Mouse (Mus musculus): ENCODE results near the gene Aim2. TPM values are rescaled to one million over a fixed set of nuclear protein-coding genes. Genes with fewer than 3 reads are reported as not detected.

Gene Aim2
- polyA plus RNA-seq, 1 experiment from 2014 or later = 3.9 TPM

DNA sequence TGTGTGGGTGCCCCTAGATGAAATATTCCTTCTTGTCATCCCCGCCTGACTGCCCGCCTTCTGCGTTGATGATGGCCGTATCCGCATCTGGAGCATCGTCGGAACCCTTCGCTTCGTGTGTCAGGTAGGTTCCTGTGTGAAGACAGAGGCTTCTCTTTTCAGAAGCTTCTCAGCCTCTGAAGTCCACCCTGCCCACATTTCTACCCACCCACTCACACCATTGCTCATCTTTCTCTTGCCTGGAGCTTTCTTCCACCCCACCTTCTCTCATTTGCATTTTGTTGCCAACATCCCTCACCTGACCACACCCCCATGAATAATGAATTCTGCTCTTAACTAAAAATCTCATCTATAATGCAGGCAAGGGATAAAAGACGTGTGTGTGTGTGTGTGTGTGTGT is 13.7 kb upstream of the Aim2 start:
- Histone ChIP-seq H3K9me3 (ENCODE audit: control insufficient read depth, low read length) (no peaks in the 10 kb centered on the region), H3K4me1 (replicated peaks; ENCODE audit: control insufficient read depth, insufficient read depth, low read length) (no peaks in the 10 kb centered on the region), H3K36me3 (ENCODE audit: control insufficient read depth, insufficient read depth, low read length) (no peaks in the 10 kb centered on the region), H3K4me2 (ENCODE audit: low read length) (no peak overlapping the region), H3K27ac (ENCODE audit: low read depth) (no peak overlapping the region), H3K4me3 (ENCODE audit: low read depth, low read length) (no peak overlapping the region), H3K9ac (ENCODE audit: low read length) (no peak overlapping the region), H3K27me3 (replicated peaks; ENCODE audit: control insufficient read depth, insufficient read depth, low read length) (no peaks in the 10 kb centered on the region)
- no peak for DNase-seq (ENCODE audit: low spot score)
- 90% methylated on average over 10 of the region's 10 CpGs for WGBS
- no peak for ATAC-seq (replicated peaks; ENCODE audit: low FRiP score, low TSS enrichment, low read depth)

DNA sequence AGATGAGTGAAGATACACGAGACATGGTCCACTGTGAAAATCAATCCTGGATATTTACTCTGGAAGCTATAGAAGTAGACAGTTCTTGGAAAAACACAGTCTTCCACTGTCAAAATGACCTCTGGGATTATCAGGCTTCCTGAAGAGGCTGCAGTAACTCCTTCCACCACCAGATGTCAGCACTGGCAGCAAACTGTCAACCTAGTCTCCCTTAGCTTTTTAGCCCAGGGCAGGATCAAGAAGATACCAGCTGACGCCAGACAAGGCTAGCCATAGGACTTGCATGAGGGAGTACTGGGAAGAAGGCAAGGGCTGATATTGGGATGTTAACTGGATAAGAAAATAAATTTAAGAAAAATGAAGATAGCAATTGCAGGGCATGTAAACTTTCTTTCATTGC is 11.1 kb upstream of the Aim2 start:
- H3K36me3 ChIP-seq (ENCODE audit: control insufficient read depth, insufficient read depth, low read length) = no peaks in the 10 kb centered on the region
- H3K4me1 ChIP-seq (replicated peaks; ENCODE audit: control insufficient read depth, insufficient read depth, low read length) = no peaks in the 10 kb centered on the region
- no peak overlapping the region for H3K9ac ChIP-seq (ENCODE audit: low read length)
- H3K9me3 ChIP-seq (ENCODE audit: control insufficient read depth, low read length) = no peaks in the 10 kb centered on the region
- ATAC-seq (replicated peaks; ENCODE audit: low FRiP score, low TSS enrichment, low read depth) = peak; percentile 32; the same call in 1 of the 2 replicates
- WGBS = 10% methylated on average over 2 of the region's 2 CpGs
- H3K27me3 ChIP-seq (replicated peaks; ENCODE audit: control insufficient read depth, insufficient read depth, low read length) = no peaks in the 10 kb centered on the region
- H3K27ac ChIP-seq (ENCODE audit: low read depth) = no peak overlapping the region
- H3K4me3 ChIP-seq (ENCODE audit: low read depth, low read length) = no peak overlapping the region
- peak; percentile 81 for DNase-seq (ENCODE audit: low spot score)
- H3K4me2 ChIP-seq (ENCODE audit: low read length) = no peak overlapping the region

DNA sequence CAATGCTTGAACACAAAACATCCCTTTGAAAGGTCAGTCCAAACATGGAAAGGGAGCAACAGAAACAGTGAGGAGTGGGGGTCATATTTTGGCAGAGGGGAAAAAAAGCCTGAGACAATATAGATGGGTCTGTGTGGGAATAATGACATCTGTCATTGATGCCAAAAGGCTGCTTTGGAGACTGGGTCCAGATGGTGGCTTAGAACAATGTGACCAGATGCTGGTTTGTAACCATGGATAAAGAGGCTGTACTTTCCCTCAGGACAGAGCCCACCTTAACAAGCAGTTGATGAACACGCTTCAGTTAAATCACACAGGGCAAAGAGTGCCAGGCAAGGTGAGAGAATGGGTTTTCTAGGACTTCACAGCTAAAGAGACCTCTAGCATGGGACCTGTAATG is 8.3 kb upstream of the Aim2 start:
- 85% methylated on average over 1 of the region's 1 CpGs for WGBS
- no peak overlapping the region for H3K4me3 ChIP-seq (ENCODE audit: low read depth, low read length)
- ATAC-seq (replicated peaks; ENCODE audit: low FRiP score, low TSS enrichment, low read depth) = no peak
- H3K4me2 ChIP-seq (ENCODE audit: low read length) = no peak overlapping the region
- H3K27me3 ChIP-seq (replicated peaks; ENCODE audit: control insufficient read depth, insufficient read depth, low read length) = no peaks in the 10 kb centered on the region
- H3K36me3 ChIP-seq (ENCODE audit: control insufficient read depth, insufficient read depth, low read length) = no peaks in the 10 kb centered on the region
- H3K27ac ChIP-seq (ENCODE audit: low read depth) = no peak overlapping the region
- H3K9me3 ChIP-seq (ENCODE audit: control insufficient read depth, low read length) = no peaks in the 10 kb centered on the region
- DNase-seq (ENCODE audit: low spot score) = no peak
- H3K4me1 ChIP-seq (replicated peaks; ENCODE audit: control insufficient read depth, insufficient read depth, low read length) = no peaks in the 10 kb centered on the region
- H3K9ac ChIP-seq (ENCODE audit: low read length) = no peak overlapping the region

DNA sequence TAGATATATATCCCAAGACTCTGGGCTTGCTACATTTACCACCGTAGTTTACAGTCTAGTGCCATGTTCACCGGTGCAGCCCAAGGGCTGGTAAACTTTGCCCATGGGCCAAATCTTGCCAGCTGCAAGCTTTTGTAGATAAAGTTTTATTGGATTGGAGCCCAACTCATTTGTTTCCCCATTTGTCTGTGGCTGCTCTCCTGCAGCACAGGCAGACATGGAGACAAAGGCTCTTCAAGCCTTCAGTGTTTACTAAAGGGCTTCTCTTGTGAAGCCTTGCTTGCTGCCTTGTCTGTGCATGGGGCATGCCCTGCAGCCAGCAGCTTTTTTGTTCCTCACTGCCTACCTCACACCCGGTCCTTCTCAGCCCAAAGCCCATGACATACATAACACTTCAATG is 6.7 kb upstream of the Aim2 start:
- no peak for ATAC-seq (replicated peaks; ENCODE audit: low FRiP score, low TSS enrichment, low read depth)
- DNase-seq (ENCODE audit: low spot score) = no peak
- no peaks in the 10 kb centered on the region for H3K9me3 ChIP-seq (ENCODE audit: control insufficient read depth, low read length)
- no peak overlapping the region for H3K4me3 ChIP-seq (ENCODE audit: low read depth, low read length)
- no peak overlapping the region for H3K27ac ChIP-seq (ENCODE audit: low read depth)
- no peaks in the 10 kb centered on the region for H3K27me3 ChIP-seq (replicated peaks; ENCODE audit: control insufficient read depth, insufficient read depth, low read length)
- no peak overlapping the region for H3K4me2 ChIP-seq (ENCODE audit: low read length)
- WGBS = 81% methylated on average over 3 of the region's 3 CpGs
- no peaks in the 10 kb centered on the region for H3K36me3 ChIP-seq (ENCODE audit: control insufficient read depth, insufficient read depth, low read length)
- no peaks in the 10 kb centered on the region for H3K4me1 ChIP-seq (replicated peaks; ENCODE audit: control insufficient read depth, insufficient read depth, low read length)
- H3K9ac ChIP-seq (ENCODE audit: low read length) = no peak overlapping the region

DNA sequence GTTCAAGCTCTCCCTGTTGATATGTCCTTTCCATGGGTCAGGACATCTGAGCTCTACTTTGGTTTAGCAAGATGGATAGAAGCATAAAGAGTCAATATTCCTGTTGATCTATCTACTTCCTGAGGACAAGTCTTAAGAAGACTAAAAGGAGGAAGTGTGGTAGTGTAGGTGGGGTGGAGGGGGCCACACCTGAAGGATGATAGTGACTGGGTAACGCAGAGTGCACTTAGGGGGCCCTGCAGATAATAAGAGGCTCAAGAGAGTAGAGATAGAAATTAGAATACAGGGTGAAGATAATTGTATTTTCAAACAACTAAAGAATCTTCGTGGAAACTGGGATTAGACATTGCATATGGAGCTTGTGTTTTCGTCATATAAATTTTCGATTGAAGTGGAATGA is 5.6 kb upstream of the Aim2 start:
- no peak overlapping the region for H3K27ac ChIP-seq (ENCODE audit: low read depth)
- H3K9me3 ChIP-seq (ENCODE audit: control insufficient read depth, low read length) = no peaks in the 10 kb centered on the region
- H3K4me3 ChIP-seq (ENCODE audit: low read depth, low read length) = no peak overlapping the region
- no peaks in the 10 kb centered on the region for H3K36me3 ChIP-seq (ENCODE audit: control insufficient read depth, insufficient read depth, low read length)
- WGBS = 93% methylated on average over 4 of the region's 4 CpGs
- H3K27me3 ChIP-seq (replicated peaks; ENCODE audit: control insufficient read depth, insufficient read depth, low read length) = no peaks in the 10 kb centered on the region
- ATAC-seq (replicated peaks; ENCODE audit: low FRiP score, low TSS enrichment, low read depth) (no peak), DNase-seq (ENCODE audit: low spot score) (no peak)
- no peak overlapping the region for H3K9ac ChIP-seq (ENCODE audit: low read length)
- H3K4me2 ChIP-seq (ENCODE audit: low read length) = no peak overlapping the region
- no peaks in the 10 kb centered on the region for H3K4me1 ChIP-seq (replicated peaks; ENCODE audit: control insufficient read depth, insufficient read depth, low read length)

DNA sequence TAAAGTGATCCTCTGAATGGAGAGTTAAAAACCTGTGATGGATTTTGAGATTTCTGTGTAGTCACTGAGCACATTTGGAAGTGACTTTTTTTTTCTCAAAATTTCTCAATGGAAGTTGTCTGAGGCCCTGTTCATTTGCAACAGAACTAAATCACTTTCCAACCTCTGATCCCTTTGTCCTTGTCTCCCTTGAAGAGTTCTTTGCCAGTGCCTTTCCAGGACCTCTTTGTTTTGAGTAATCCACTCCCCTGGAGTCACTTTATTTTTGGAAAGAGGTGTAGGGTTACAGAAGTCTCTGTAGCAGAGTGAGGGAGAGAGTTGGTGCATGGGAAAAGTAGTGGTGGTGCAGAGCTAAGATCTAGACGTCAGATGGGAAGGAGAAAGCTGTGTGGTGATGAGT is 2.2 kb upstream of the Aim2 start:
- Histone ChIP-seq H3K4me3 (ENCODE audit: low read depth, low read length) (no peak overlapping the region), H3K9me3 (ENCODE audit: control insufficient read depth, low read length) (no peaks in the 10 kb centered on the region), H3K9ac (ENCODE audit: low read length) (no peak overlapping the region), H3K4me1 (replicated peaks; ENCODE audit: control insufficient read depth, insufficient read depth, low read length) (no peaks in the 10 kb centered on the region), H3K27me3 (replicated peaks; ENCODE audit: control insufficient read depth, insufficient read depth, low read length) (no peaks in the 10 kb centered on the region), H3K4me2 (ENCODE audit: low read length) (no peak overlapping the region), H3K27ac (ENCODE audit: low read depth) (no peak overlapping the region), H3K36me3 (ENCODE audit: control insufficient read depth, insufficient read depth, low read length) (no peaks in the 10 kb centered on the region)
- ATAC-seq (replicated peaks; ENCODE audit: low FRiP score, low TSS enrichment, low read depth) (no peak), DNase-seq (ENCODE audit: low spot score) (no peak)
- WGBS = 29% methylated on average over 1 of the region's 1 CpGs

DNA sequence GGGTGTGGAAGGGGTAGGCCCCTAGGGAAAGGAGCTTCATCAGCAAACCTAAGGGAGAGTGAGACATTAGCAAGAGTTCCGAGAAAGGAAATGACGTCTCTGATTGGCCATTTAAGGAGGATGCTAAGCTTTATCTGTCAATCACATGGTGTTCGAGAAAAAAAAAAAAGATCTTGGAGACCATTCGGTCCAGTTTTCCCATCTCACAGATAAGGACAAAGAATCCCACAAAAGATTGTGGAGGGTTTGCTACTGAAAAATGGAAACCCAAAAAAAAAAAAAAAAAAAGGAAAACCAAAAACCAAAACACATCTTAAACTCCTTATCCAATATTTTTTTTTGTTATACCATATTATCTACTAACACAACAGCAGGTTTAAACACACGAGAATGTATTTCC is 1.5 kb upstream of the Aim2 start:
- Histone ChIP-seq H3K4me2 (ENCODE audit: low read length) (no peak overlapping the region), H3K27me3 (replicated peaks; ENCODE audit: control insufficient read depth, insufficient read depth, low read length) (no peaks in the 10 kb centered on the region), H3K4me3 (ENCODE audit: low read depth, low read length) (no peak overlapping the region), H3K27ac (ENCODE audit: low read depth) (no peak overlapping the region), H3K36me3 (ENCODE audit: control insufficient read depth, insufficient read depth, low read length) (no peaks in the 10 kb centered on the region), H3K9ac (ENCODE audit: low read length) (no peak overlapping the region), H3K9me3 (ENCODE audit: control insufficient read depth, low read length) (no peaks in the 10 kb centered on the region), H3K4me1 (replicated peaks; ENCODE audit: control insufficient read depth, insufficient read depth, low read length) (no peaks in the 10 kb centered on the region)
- DNase-seq (ENCODE audit: low spot score) (no peak), ATAC-seq (replicated peaks; ENCODE audit: low FRiP score, low TSS enrichment, low read depth) (no peak)
- 76% methylated on average over 5 of the region's 5 CpGs for WGBS

DNA sequence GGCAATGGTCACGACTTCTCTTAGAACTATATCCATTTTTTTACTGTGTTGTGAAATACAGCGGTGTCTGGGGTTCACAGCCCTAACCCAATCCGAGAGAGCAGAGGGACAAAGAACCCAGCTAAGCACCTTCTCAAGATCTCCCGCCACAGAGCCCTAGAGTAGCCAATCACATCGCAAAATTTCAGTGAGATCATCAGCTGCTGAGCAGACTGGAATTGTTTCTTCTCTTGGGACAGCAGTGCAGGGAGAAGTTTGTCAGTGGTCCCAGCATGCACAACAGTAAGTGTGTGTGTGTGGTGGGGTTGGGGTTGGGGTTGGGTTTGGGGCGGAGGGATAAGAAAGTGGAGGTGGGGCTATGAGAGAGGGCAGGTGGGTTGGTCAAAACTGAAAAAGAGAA is 733 bp upstream of the Aim2 start:
- peak; percentile 85 for ATAC-seq (replicated peaks; ENCODE audit: low FRiP score, low TSS enrichment, low read depth)
- 3% methylated on average over 6 of the region's 6 CpGs for WGBS

DNA sequence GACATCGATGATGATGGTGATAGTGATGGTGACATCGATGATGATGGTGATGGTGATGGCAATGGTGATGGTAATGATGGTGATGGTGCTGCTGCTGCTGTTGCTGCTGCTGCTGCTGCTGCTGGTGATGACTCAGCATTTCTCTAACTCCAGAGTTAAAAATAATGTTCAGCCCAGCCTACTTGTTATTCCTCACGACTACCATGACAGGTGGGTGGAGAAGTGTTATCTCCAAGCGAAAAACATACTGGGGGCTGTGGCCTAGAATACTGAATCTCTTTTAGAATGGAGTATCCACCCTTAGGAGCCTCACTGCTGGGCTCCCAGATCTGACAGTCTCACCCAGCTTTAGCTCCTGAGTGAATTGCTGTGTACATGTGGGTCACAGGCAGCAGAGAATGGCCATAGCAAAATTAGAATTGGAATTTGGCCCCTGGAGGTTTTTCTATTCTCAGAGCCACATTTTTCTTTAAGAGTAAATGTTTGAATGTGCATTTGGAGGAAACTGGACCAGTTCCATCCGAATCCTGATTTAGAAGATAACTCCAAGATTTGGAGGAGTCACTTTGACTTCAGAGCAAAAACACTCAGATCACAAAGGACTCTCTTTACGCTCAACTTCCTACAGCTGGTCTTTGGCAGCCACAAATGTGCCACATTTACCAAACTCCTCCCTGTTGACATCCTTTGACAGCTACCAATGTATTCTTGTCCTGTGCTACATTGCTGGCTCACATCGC is 4.6 kb downstream of the Aim2 start:
- H3K4me3 ChIP-seq (ENCODE audit: low read depth, low read length) = no peak overlapping the region
- H3K36me3 ChIP-seq (ENCODE audit: control insufficient read depth, insufficient read depth, low read length) = no peaks in the 10 kb centered on the region
- H3K27ac ChIP-seq (ENCODE audit: low read depth) = no peak overlapping the region
- DNase-seq (ENCODE audit: low spot score) = no peak
- ATAC-seq (replicated peaks; ENCODE audit: low FRiP score, low TSS enrichment, low read depth) = no peak
- no peak overlapping the region for H3K4me2 ChIP-seq (ENCODE audit: low read length)
- H3K27me3 ChIP-seq (replicated peaks; ENCODE audit: control insufficient read depth, insufficient read depth, low read length) = no peaks in the 10 kb centered on the region
- H3K9me3 ChIP-seq (ENCODE audit: control insufficient read depth, low read length) = no peaks in the 10 kb centered on the region
- no peak overlapping the region for H3K9ac ChIP-seq (ENCODE audit: low read length)
- 75% methylated on average over 7 of the region's 7 CpGs for WGBS
- H3K4me1 ChIP-seq (replicated peaks; ENCODE audit: control insufficient read depth, insufficient read depth, low read length) = no peaks in the 10 kb centered on the region

More for the DNA sequence above, 733 bp upstream of the Aim2 start:
- Histone ChIP-seq H3K4me3 (ENCODE audit: low read depth, low read length) (peak overlapping the region; percentile 25), H3K4me1 (replicated peaks; ENCODE audit: control insufficient read depth, insufficient read depth, low read length) (no peaks in the 10 kb centered on the region), H3K9ac (ENCODE audit: low read length) (no peak overlapping the region), H3K27me3 (replicated peaks; ENCODE audit: control insufficient read depth, insufficient read depth, low read length) (no peaks in the 10 kb centered on the region), H3K36me3 (ENCODE audit: control insufficient read depth, insufficient read depth, low read length) (no peaks in the 10 kb centered on the region), H3K27ac (ENCODE audit: low read depth) (no peak overlapping the region), H3K9me3 (ENCODE audit: control insufficient read depth, low read length) (no peaks in the 10 kb centered on the region), H3K4me2 (ENCODE audit: low read length) (peak overlapping the region; percentile 52)
- peak; percentile 81 for DNase-seq (ENCODE audit: low spot score)
